Mouse (Mus musculus): ENCODE measurements at regions not wholly inside any gene's neighbourhood (a gene's known extent, or its start where the extent isn't known, plus 50 kb on each side); places are given as distances from the start of the nearest gene placed in this dataset.
"Not testable (repeated sequence)": the region's sequence is repeated elsewhere in the genome, so short reads cannot be mapped to it uniquely, and the experiment has no call there.

DNA sequence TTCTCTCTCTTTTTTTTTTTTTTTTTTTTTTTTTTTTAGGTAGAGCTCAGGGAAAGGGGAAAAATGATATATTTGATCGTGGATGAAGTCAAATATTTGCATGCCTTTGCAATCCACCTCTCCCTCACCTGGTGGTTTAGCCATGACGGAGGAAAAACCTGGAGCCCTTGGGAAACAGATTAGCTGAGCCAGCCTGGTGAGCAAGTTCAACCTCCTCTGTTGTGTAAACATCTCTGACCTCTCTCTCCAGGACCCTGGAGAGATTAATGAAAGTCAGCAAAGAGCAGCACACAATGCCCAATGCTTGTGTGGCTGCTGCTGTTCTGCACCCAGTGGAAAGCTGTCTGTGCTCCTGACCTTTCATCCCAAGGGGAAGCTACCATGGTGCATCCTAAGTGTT lies 530.2 kb upstream of the Auts2 start:
- DNase-seq, result no peak

DNA sequence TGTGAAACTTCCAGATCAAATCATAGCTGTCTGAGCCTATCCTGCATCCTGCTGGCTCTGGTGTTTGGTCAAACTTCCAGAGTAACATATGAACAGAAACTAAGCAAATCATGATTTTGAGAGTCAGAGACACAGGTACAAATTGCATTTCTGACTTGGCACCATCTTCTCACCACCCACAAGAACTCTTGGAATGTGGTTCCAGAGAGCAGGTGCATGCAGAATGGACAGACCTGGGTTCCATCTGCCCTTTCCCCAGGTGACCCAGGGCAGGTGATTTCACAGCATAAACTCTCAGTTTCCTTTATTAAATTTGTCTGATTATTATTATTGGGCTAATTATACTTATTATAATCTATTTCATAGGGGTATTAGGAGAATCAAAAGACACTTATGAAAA lies 527.0 kb upstream of the Auts2 start:
- DNase-seq, result no peak

DNA sequence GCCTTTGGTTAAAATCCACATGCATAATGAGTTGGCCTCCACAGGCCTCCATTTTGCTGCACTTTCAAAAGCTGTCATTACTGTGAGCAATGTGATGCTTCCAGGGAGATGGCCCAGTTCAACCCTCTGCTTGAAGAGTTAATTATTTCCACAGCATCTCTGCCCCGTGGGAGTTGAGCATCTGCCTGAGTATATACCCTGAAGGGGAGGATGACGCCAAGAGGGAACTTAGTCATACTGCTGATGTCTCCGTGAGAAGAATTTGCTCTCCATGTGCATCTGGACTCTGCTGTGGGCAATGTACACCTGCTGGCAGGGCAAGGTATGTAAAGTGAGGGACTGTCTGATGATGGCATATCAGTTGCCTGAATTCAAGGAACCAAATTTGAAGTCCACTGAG lies 519.3 kb upstream of the Auts2 start:
- DNase-seq, result no peak

DNA sequence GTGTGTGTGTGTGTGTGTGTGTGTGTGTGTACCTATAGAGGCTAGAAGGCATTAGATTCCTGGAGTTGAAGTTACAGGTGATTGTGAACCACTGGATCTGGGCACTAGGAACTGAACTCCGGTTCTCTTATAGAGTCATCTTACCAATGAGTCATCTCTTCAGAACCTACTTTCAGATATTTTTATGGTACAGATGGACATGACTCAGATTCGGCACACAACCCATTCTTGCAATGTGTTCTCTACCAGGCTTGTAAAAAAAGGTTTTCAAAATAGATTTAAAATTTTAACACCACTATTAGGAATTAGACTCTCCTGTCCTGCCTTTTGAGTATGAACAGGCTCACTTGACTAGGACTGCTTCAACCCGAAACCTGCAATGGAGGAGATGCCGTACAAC lies 504.3 kb upstream of the Auts2 start:
- DNase-seq, result no peak

DNA sequence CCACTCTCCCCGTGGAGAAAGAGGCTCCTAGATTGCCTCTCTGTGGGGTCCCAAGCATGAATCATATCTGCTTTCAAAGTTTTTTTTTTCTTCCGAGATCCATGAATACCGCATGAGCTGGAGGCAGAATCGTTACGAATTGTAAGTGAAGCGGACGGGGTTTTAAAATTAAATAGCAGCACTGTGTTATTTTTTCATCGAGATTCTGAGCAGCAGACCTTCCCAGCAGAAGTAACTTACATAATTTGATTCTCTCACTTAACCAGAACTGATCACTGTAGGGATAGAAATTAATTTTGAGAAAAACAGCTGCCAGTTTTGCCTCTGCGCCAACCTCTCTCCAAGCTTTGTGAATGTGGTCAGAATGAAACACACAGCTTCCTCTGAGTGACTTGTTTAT lies 502.5 kb upstream of the Auts2 start:
- DNase-seq, result no peak

DNA sequence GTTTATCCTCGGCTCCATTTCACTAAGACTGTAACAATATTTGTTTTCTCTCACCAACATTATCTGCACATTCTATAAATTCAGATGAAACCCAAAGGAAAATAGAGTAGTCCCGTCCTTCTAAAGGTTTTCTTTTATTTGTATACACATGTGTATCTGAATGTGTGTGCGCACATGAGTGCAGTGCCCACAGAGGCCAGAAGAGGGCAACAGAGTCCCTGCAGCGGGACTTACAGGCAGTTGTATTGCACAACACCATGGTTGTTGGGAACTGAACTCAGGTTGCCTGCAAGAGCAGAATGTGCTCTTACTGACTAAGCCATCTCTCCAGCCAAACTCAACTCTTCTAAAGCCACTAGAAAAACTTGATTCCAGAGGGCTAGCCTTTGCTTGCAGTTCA lies 484.4 kb upstream of the Auts2 start:
- no peak for DNase-seq

DNA sequence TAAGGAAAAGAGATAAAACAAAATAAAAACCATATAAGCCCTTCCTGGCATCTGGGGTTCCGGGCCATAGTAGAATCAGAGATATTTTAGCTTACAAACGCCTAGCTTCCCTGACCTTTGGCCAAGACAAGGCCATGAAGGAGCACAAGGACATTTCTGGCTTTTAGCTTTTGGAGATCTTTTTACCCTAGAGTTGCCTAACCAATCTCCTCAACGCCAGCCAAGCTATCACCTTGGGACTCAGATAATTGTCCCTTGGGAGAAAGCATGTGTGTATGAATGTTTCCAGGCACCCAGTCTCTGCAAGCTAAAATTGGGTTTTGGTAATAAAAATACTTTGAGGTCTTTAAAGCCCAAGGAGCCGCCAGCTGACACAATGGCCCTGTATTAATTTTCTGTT lies 482.0 kb upstream of the Auts2 start:
- DNase-seq, result no peak

DNA sequence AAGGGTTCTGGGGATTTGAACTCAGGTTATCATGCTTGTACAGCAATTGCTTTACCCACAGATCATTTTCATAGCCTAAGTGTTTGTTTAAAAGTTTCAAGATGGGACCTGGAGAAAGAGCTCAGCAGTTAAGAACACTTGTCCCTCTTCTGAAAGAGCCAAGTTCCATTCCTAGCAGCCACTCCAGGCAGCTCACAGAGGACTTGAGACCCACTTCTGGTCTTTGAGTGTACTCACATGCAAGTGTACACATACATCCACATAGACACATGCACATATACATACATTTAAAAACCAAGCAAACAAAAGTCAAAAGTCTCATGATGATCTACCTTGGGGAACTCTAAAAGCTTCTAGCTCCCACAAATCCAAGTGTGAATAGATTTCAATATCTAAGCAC lies 477.7 kb upstream of the Auts2 start:
- DNase-seq, result no peak

DNA sequence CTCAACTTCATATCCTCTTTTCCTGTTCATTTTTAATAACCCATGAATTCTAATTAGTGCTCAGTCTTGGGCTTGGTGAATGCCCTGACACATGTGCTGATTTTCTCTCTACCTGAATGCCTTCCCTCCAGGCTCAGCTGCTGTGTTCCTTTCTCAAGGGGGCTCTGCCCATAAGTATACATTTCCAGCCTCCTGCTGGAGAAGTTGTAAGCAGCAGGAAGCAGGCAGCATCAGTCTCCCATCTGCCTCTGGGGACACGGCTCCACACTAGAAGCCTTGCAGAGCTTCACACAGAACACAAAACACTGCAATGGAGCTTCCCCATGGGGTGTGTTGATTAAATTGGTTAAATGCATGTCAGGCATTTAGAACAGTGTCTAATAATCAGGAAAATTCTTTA lies 477.0 kb upstream of the Auts2 start:
- no peak for DNase-seq

DNA sequence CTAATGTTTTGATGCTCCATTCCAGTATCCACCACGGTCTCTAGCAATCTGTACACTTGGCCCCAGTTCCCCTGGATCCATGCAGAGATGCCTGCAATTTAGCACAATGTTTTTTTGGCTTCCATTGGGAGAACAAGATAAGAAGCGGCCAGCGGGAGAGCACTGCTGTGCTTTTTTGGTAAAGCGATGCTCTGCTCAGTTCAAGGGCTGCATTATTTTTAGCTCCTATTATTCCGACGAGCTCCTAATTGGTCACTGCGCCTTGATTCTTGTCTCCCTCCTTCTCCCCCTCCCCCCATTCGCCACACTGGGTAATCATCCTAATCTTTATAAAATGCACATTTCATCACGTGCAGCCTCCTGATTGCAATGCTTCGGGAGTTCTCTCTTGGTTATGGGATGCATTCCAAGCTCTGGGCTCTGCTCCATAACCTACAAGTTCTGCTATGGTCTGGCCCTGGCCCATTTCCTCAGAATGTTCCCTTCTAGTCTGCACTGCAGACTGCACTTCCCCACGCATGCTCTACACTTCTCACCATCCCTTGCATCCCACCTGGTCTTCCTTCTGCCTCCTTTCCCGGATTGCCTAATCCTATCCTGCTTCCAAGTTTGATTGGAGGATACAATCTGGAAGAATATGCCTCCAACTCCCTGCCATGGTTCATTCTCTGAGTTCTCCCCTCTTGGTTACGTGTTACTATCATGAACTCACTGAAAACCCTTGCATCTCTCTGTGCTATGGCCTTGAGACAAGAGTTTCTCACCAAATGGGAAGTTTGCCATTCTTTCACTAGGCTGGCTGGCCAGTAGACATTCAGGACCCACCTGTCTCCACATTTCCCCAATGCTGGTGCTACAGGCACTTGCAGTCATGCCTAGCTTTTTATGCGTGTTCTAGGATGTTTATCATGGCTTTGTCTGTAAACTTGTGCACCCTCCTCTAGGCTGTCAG lies 467.8 kb upstream of the Auts2 start:
- DNase-seq, result peak in 1 of 2 experiments; percentile 2

DNA sequence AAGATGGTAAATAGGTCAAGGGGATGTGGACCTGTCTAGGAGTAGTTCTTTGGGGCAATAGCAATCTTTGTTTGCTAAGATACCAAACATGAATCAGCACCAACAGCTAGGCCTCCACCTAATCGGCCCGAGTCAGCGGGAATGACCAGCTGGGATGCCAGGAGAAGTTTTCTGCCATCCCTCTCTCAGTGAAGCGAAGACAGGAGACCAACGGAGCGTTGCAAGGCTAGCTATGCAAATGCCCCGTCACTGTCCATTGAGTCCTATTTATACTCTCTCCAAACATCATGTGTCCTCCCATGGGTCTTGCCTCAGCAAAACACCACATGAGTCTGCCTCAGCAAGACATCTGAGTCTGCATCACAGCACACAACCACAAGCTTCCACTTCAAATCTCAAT lies 439.7 kb upstream of the Auts2 start:
- DNase-seq, result peak; percentile 35 to 60

DNA sequence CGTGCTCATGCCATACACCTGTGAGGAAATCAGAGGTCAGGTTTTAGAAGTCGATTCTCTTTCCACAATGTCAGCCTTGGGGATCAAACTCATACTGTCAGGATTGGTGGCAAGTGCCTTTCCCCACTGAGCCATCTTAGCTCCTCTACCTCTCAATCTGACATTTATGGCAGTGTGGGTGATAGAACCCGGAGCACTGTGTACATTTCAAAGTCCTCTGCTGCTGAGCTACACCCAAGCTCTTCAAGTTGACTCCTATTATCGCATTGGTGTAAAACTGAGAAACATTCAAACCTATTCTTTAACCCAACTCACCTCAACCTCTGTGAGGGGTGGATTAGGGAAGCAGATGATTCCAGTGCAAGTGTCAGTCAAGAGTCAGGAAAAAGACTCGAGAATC lies 435.9 kb upstream of the Auts2 start:
- DNase-seq, result no peak

DNA sequence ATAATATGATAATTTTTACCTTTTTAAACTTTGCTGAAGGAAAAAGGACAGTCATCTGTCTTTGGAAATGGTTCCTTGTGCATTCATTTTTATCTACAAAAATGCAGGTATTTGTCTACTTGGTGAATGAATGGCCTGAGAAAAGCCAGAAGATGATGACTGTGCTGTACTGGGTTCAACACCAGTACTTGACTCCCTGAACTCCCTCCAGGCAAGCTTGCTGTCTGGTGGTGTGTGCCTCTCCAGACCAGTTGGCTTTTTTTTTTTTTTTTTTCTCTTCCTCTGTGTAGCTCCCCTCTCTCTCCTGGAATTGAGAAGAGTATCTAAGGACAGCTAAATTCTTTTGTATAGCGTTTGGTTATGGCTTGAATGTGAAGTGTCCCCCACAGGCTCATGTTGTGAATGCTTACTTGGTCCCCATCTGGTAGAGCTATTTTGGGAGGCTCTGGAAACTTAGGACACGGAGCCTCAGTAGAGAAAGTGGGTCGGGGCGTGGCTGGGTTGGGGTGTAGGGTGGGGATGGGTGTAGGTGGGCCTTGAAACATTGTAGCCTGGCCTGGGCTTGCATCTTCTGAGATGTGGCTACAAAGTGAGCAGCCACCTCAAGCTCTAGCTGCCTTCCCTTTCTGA lies 432.3 kb upstream of the Auts2 start:
- DNase-seq, result no peak

DNA sequence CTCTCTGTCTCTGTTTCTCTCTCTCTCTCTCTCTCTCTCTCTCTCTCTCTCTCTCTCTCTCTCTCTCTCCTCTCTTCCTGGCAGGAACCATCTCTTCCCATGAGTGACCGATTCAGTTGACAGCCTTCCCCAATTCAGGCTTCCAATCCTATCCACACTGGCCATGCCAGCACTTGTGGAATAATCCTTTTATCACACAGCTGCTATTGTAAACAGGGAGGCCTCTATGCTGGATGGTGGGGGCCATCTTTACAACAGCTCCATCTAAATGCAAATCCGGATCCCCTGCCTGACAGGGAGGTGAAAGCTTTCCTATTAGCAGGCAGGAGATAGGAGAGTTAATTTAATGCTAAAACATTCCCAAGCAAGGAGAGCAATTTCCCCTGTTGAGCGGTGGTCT lies 431.7 kb upstream of the Auts2 start:
- DNase-seq, result no peak

DNA sequence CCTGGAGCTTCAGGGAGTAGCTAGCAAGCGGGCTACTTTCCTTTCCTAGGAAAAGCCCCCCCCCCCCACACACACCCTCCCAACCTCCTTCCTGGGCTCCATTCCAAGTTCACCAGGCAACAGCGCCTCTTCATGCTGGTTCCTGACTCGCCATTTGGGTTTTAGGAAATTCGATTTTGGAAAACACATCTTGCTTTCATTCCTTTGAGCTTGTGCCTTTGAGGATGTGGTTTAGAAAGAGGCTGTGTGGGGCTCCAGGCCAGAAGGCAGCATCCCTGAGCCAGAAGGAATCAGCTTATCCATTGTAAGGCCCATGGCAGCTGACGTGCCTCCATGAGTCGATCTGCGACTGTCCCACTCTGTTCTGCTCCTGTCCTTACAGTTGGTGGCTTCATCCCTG lies 427.9 kb upstream of the Auts2 start:
- DNase-seq, result no peak

DNA sequence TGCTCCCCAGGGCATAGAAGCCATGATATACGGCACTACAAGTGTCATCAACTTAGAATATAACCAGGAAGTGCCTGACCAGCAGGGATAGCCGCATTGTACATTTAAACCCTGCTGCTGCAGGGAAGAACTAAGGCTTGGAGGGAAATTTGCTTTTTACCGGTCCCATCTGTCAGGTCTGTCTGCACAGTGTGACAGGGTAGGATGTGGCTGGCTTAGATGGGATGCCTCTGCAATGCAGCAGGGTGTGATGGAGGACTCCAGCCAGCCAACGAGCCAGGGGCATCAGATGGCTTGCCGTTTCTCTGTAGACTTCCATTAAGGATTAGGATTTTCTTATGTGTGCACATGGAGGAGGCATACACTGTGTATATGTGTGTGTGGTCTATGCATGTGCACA lies 426.2 kb upstream of the Auts2 start:
- DNase-seq, result no peak

DNA sequence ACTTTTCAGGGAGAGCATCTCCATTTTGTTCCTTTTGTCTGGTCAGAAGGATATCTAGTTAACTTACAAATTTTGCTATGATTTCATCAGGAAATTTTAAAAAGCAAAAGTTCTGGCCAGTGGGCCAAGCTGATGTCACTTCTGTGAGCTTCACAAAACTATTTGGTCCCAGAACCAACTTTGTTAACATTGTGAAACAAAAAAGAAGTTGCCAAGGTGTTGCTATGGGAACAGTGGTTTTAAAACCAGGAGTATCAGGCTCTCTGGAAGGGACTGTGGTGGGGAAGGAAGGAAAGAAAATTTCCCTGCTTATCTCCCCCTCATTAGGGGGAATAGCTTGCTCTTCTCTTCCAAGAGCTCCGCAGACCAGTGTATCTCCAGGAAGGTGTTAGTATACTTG lies 416.8 kb upstream of the Auts2 start:
- DNase-seq, result no peak

DNA sequence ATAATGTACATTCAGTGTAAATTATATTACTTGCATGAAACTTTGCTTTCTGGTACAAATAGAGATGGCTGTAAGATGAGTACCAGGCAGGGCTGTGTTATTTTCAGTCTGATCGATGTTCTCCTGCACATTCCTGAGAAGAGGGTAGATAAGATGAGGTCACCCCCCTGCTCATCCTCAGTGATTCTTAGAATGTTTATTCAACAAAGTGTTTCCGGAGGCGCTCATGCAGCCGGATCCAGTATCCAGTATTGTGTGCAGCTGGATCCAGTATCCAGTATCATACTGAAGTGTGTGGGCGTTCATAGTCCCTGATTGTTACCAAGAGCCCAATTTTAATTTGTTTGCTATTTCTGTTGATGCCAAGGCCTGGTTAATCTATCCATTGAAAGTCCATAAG lies 413.0 kb upstream of the Auts2 start:
- no peak for DNase-seq

DNA sequence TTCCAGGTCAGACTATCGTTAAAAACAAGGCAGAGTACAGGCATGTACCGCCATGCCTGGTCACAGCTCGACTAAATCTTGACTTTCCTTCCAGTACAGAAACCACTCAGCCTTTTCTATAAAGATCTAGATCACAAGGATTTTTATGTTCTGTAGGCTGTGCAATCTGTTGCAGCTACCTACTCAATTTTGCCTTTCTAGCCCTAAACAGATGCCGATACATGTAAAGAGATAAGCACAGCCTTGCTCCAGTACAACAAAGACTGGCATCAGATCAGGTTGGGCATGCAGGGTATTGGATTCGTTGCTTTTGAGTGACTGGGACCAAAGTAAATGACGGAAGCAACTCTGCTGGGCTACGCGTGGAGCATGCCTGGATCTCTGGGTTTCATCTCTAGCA lies 411.9 kb upstream of the Auts2 start:
- DNase-seq, result no peak

DNA sequence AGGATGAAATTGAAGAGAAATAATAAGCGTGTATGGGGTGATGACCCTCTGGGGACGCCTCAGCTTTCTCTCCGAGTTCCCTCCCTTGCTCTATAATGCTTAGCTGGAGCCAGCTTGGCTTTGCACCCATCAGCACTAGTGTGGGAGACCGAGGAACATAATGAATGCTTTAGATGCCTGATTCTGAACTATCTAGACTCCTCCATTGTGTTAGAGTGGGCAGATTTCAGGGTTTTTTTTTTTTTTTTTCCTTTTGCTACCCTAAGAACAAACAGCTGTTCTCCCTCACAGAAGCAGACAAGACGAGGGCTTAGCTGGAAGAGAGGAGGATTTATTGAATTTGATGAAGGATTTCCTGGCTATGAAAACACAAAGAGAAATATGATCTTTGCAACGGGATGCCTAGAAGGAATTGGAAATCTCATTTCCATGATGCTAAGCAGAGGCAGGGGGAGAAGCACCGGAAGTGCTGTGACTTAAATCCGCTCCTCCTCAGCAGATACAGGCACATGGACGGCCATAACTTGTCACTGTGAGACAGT lies 390.4 kb upstream of the Auts2 start:
- DNase-seq, result no peak

DNA sequence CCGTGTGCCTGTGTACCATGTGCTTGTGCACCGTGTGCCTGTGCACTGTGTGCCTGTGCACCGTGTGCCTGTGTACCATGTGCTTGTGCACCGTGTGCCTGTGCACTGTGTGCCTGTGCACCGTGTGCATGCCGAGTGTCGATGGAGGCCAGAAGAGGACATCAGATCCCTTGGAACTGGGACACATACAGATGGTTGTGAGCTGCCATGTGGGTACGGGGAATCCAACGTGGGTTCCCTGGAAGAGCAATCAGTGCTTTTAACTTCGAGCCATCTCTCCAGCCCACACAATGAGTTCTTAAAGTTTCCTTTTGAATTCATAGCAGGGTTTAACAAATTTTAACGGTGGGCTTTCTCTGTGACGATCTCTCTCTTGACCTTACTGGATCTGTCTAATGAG lies 386.8 kb upstream of the Auts2 start:
- DNase-seq, result not testable (repeated sequence)

DNA sequence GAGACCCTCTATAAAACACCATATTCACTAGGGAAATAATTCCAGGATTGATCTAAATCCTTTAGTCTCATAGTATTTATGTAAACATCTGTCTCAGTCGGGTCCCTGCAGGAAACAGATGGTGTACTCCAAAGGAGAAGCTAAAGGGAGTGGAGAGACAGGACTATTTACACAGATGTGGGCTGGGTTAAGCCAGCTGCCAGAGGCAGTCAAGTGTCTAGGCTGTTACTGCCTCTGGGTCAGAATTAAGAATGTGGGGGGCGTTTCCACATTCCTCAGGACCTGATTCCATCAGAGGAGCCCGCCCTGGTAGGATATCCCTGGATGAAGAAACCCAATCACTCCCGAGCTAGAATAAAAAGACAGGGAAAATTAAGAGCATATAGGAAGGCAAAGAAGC lies 380.2 kb upstream of the Auts2 start:
- DNase-seq, result peak in 1 of 2 experiments; percentile 30

DNA sequence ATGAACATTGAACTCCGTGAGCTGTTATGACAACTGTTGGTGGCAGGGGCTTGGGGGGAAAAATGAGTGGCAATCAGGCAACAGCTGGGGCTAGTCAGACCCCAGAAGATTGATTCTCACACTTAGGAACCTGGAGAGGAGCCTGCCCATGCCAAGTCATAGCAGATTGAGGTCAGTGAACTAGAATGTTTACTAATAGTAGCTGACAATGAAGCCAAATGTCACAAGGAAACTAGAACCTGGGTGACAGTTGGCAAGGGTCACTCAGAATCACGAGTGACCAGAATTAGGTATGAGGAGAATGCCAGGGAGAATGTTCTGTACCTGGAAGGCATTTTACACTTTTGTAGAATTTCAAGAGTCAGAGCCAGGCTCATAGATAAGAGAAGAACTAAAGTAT lies 365.9 kb upstream of the Auts2 start:
- no peak for DNase-seq

DNA sequence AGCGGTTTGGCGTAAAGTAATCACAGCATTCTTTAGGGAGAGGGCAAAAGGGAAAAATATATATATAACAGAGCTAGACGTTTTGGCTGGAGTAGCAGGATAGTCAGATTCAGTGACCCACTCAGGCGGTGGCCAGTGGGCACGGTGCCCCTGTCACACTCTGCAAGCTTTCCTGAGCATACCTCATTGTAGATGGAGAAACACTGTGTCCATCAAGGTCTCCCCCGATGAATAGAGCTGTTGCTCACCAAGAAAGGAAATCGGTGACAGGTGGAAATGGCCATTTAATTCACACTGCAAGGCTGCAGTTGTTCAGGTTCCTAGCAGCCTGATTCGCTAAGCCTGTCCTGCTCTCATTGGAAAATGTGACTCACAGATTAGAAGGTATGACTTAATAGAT lies 365.1 kb upstream of the Auts2 start:
- no peak for DNase-seq

Measured in kidney, postnatal 25 days (tissue).